Mouse (Mus musculus): Measurements from ENCODE around the gene Ralgapb.

Gene Ralgapb

GRCm38 (mm10) chr2:158519071-158519470 is 109.4 kb downstream of the Ralgapb start:
- DNase-seq (ENCODE audit: low read depth): no peak

- no peak for DNase-seq (ENCODE audit: low read depth)
These were observed 110.2 kb downstream of the Ralgapb start for GRCm38 (mm10) chr2:158519800-158520199.

GRCm38 (mm10) chr2:158523060-158523459 is 113.4 kb downstream of the Ralgapb start:
- DNase-seq (ENCODE audit: low read depth): no peak

- DNase-seq (ENCODE audit: low read depth): no peak
These were observed 114.6 kb downstream of the Ralgapb start for GRCm38 (mm10) chr2:158524129-158524860.

- DNase-seq (ENCODE audit: low read depth): peak; percentile 73
These were observed 124.4 kb downstream of the Ralgapb start for GRCm38 (mm10) chr2:158534090-158534489.

GRCm38 (mm10) chr2:158534559-158534958 is 124.9 kb downstream of the Ralgapb start:
- no peak for DNase-seq (ENCODE audit: low read depth)

GRCm38 (mm10) chr2:158539433-158540305 is 130.0 kb downstream of the Ralgapb start:
- DNase-seq (ENCODE audit: low read depth): no peak

- no peak for DNase-seq (ENCODE audit: low read depth)
These were observed 131.6 kb downstream of the Ralgapb start for GRCm38 (mm10) chr2:158541286-158541685.

- no peak for DNase-seq (ENCODE audit: low read depth)
These were observed 135.6 kb downstream of the Ralgapb start for GRCm38 (mm10) chr2:158545266-158545665.

- DNase-seq (ENCODE audit: low read depth): peak; percentile 63
These were observed 137.1 kb downstream of the Ralgapb start for GRCm38 (mm10) chr2:158546751-158547150.
